In the genomic region with DNA sequence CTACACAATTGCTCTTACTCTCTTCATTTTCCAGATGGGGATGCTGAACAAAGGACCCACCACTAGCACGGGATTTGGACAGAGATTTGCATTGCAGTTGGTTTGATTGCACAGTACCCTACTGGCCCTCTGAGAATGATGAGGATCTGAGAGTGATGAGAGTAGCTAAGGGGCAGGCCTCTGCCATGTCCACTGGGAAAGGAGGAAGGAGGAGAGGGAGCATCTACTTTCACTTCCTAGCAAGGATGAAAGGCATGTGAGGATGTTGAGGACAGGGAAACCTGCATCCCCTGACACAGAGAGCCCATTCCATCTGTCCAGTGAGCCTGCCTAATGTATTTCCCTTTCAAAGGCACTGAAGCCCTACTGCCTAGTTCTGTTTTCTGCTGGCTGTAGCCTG, we compare ENCODE assay signal across 26 mouse cellular contexts. TPM values are rescaled to one million over a fixed set of nuclear protein-coding genes. Genes with fewer than 3 reads are reported as not detected.
A peak's percentile ranks its signal among the peaks of the same experiment; 100 is the strongest.
DNase-seq lines count a peak whose midpoint lies in the region; ATAC-seq and TF ChIP-seq lines count a peak whose summit lies in the region.
"Had no signal": no experiment of that assay in that cellular context is flagged by ENCODE, and none has a peak within 500 bp of the region (broad histone marks: within the 10 kb centered on the region; RNA-seq: fewer than 3 reads in every experiment).

No protein-coding gene starts in this region.

- H3K27me3 ChIP-seq in heart, embryonic 12.5 days (replicated peaks): no peaks in the 10 kb centered on the region
- H3K27me3 ChIP-seq: forebrain, embryonic 12.5 days; hindbrain, embryonic 12.5 days; kidney, embryonic 15.5 days had no signal

- H3K36me3 ChIP-seq in heart, embryonic 12.5 days: no peaks in the 10 kb centered on the region
- H3K36me3 ChIP-seq: forebrain, embryonic 12.5 days; hindbrain, embryonic 12.5 days; kidney, embryonic 15.5 days had no signal

- no peak for TF ChIP-seq POLR2A in embryonic fibroblast, embryonic 13.5 days (IDR thresholded peaks at IDR 0.05; ENCODE audit: low read depth, low read length)

- ATAC-seq in heart, embryonic 12.5 days (ENCODE audit: insufficient number of reproducible peaks, low FRiP score): no peak
- ATAC-seq in megakaryocyte progenitor cell, adult 5-6 weeks (replicated peaks; ENCODE audit: poor library complexity): peak; percentile 67
- ATAC-seq: activated CD4-positive, CD25-positive, alpha-beta regulatory T cell, adult 4 months had no signal

- peak overlapping the region; percentile 43; the same call in 1 of the 2 replicates for H3K27ac ChIP-seq in heart, embryonic 12.5 days (ENCODE audit: poor library complexity, severe bottlenecking)
- H3K27ac ChIP-seq in layer of hippocampus, adult 2 months: peak overlapping the region; percentile 55; the same call in 1 of the 2 replicates
- H3K27ac ChIP-seq in embryonic fibroblast, embryonic 13.5 days (ENCODE audit: insufficient read depth, low read length): peak overlapping the region; percentile 64
- H3K27ac ChIP-seq: forebrain, embryonic 12.5 days; gastrocnemius, adult 2 months; hindbrain, embryonic 12.5 days; kidney, embryonic 15.5 days; stomach, postnatal 0 days had no signal

- no peak overlapping the region for H3K4me2 ChIP-seq in heart, embryonic 12.5 days
- H3K4me2 ChIP-seq: forebrain, embryonic 12.5 days; hindbrain, embryonic 12.5 days; kidney, embryonic 15.5 days had no signal

- no peak overlapping the region for H3K4me3 ChIP-seq in heart, embryonic 12.5 days
- no peak overlapping the region for H3K4me3 ChIP-seq in layer of hippocampus, adult 2 months
- no peak overlapping the region for H3K4me3 ChIP-seq in embryonic fibroblast, embryonic 13.5 days (ENCODE audit: insufficient read depth, low read length)
- H3K4me3 ChIP-seq: erythroblast, embryonic 14.5 days; forebrain, embryonic 12.5 days; gastrocnemius, adult 2 months; hindbrain, embryonic 12.5 days; kidney, embryonic 15.5 days had no signal

- 0 out of 2 replicates have a peak, but pooled peaks cover 4% of the 10 kb centered on the region for H3K4me1 ChIP-seq in heart, embryonic 12.5 days (replicated peaks)
- peaks cover 3% of the 10 kb centered on the region for H3K4me1 ChIP-seq in embryonic fibroblast, embryonic 13.5 days (ENCODE audit: control insufficient read depth, insufficient read depth, low read length)
- H3K4me1 ChIP-seq: forebrain, embryonic 12.5 days; kidney, embryonic 15.5 days had no signal

- TF ChIP-seq CTCF in layer of hippocampus, adult 2 months (conservative IDR thresholded peaks at IDR 0.05): no peak
- no peak for TF ChIP-seq CTCF in embryonic fibroblast, embryonic 13.5 days (IDR thresholded peaks at IDR 0.05; ENCODE audit: borderline replicate concordance, insufficient read depth, low read length)

- no peak for DNase-seq in heart, adult 8-10 months (ENCODE audit: low spot score)
- no peak for DNase-seq in layer of hippocampus, adult 2 months (ENCODE audit: low spot score in 2 of 2)
- DNase-seq in layer of hippocampus, adult 9-10 months (ENCODE audit: low spot score): no peak
- DNase-seq in spleen, adult 18-20 months: no peak
- DNase-seq: adrenal gland, adult 8-10 months; gastrocnemius, adult 2 months; kidney, adult 11 months; kidney, postnatal 36 days; layer of hippocampus, adult 9-11 months; left cerebral cortex, postnatal 4 days; lung, postnatal 10 days; midbrain, embryonic 14.5 days; thymus, adult 2 months; thymus, postnatal 4 days had no signal

- no peak overlapping the region for H3K9ac ChIP-seq in heart, embryonic 12.5 days
- H3K9ac ChIP-seq: forebrain, embryonic 12.5 days; hindbrain, embryonic 12.5 days; kidney, embryonic 15.5 days had no signal

- 52% methylated on average over 1 of the region's 1 CpGs for WGBS in heart, embryonic 12.5 days

- no peaks in the 10 kb centered on the region for H3K9me3 ChIP-seq in heart, embryonic 12.5 days (replicated peaks)
- H3K9me3 ChIP-seq: forebrain, embryonic 12.5 days; hindbrain, embryonic 12.5 days; kidney, embryonic 15.5 days had no signal

RNA-seq across cellular contexts. Expression of a gene that starts 6.2 kb away (rescaled TPM):
- 5.7 and 6.5 TPM in 2 replicates for polyA plus RNA-seq in heart, embryonic 12.5 days (2016; fragmentation: Nextera tagmentation; extraction: Ambion mirVana)
- total RNA-seq in heart, adult 8-10 months (2022): under 1 TPM in 3 of 4 experiments, not detected in 1; 0.28 to 0.40 (median 0.31) TPM
- 10 to 100 TPM; 22.1 to 24.3 TPM for total RNA-seq in layer of hippocampus, adult 2 months (2021)
- polyA plus RNA-seq in embryonic fibroblast, embryonic 13.5 days (2011; ENCODE audit: insufficient read length, low read depth, missing spikeins): 1.1 TPM in 1 of 2 replicates, not detected in the other
- 0.17 and 0.84 TPM in 2 replicates for total RNA-seq in megakaryocyte progenitor cell, adult 5-6 weeks (2015)
- total RNA-seq in megakaryocyte progenitor cell, adult 5-6 weeks (2017): 0.14 TPM in 1 of 2 replicates, not detected in the other
- total RNA-seq: liver, adult 2 months; MEL had no signal
- polyA plus RNA-seq: C2C12; erythroblast, embryonic 14.5 days had no signal

RNA-seq across cellular contexts. Expression of a gene that starts 12.0 kb away (rescaled TPM):
- polyA plus RNA-seq in heart, embryonic 12.5 days (2016; fragmentation: Nextera tagmentation; extraction: Ambion mirVana): 111 TPM in 2 replicates
- 100 to 1,000 TPM in 1 of 4 experiments, 10 to 100 TPM in 3; 88.6 to 105 (median 94.1) TPM for total RNA-seq in heart, adult 8-10 months (2022)
- 10 to 100 TPM; 27.8 to 29.0 TPM for total RNA-seq in layer of hippocampus, adult 2 months (2021)
- 32.0 and 33.7 TPM in 2 replicates for polyA plus RNA-seq in embryonic fibroblast, embryonic 13.5 days (2011; ENCODE audit: insufficient read length, low read depth, missing spikeins)
- total RNA-seq in megakaryocyte progenitor cell, adult 5-6 weeks (2015): 86.4 and 93.7 TPM in 2 replicates
- total RNA-seq in megakaryocyte progenitor cell, adult 5-6 weeks (2017): 85.2 and 105 TPM in 2 replicates

Comparison
In these comparisons a context has a peak if more than half of its experiments do, and no peak if none do; other contexts are left out.
1. RNA of a gene that starts 6.2 kb away (total RNA-seq): 22.1 to 24.3 TPM in layer of hippocampus, adult 2 months; 0.14 to 0.84 TPM in megakaryocyte progenitor cell, adult 5-6 weeks and 0.28 to 0.40 TPM in heart, adult 8-10 months; every median in the first group is over 10 times any median in the second.
2. Peak in every context shown above with its lines, with median percentiles within 50 percentile points of each other: H3K27ac ChIP-seq.